Mouse (Mus musculus) hindbrain, embryonic 12.5 days (tissue): Measurements from ENCODE around the gene Zzz3. TPM values are rescaled to one million over a fixed set of nuclear protein-coding genes. Genes with fewer than 3 reads are reported as not detected.

Source experiments
- ATAC-seq: fragments of 200-750 bp; cut with Nextera tagmentation; 2 replicates; pipeline ENCODE4 v1.8.0; 2017; ENCODE audit warnings: moderate TSS enrichment; ENCODE audit not compliant: low FRiP score
- H3K27ac ChIP-seq: fragments of 300-500 bp; sonication (generic); 2 replicates; pipeline ENCODE4 v1.5.1; 2016; ENCODE audit warnings: mild to moderate bottlenecking
- H3K27me3 ChIP-seq: fragments of 300-500 bp; sonication (generic); 2 replicates; pipeline ENCODE4 v1.6.1; 2016; ENCODE audit warnings: mild to moderate bottlenecking
- H3K36me3 ChIP-seq: fragments of 300-500 bp; sonication (generic); 2 replicates; pipeline ENCODE4 v1.6.1; 2016; ENCODE audit warnings: mild to moderate bottlenecking
- H3K4me1 ChIP-seq: fragments of 300-500 bp; sonication (generic); 2 replicates; pipeline ENCODE4 v1.6.1; 2016
- H3K4me2 ChIP-seq: fragments of 300-500 bp; sonication (generic); replicated peaks from 2 replicates; pipeline ENCODE4 v1.6.1; 2016; ENCODE audit warnings: mild to moderate bottlenecking
- H3K4me3 ChIP-seq: fragments of 300-500 bp; sonication (generic); 2 replicates; pipeline ENCODE4 v1.5.1; 2016; ENCODE audit warnings: mild to moderate bottlenecking
- H3K9ac ChIP-seq: fragments of 300-500 bp; sonication (generic); 2 replicates; pipeline ENCODE4 v1.6.1; 2016; ENCODE audit warnings: mild to moderate bottlenecking, moderate library complexity
- H3K9me3 ChIP-seq: fragments of 300-500 bp; sonication (generic); replicated peaks from 2 replicates; pipeline ENCODE4 v1.6.1; 2016; ENCODE audit warnings: mild to moderate bottlenecking
- WGBS: fragments of 180-500 bp; shearing (Covaris S2); methylation state at CpG from one replicate; pipeline ENCODE4 v1.1.7; 2016; 5-methylcytosine and 5-hydroxymethylcytosine counted together
- polyA plus RNA-seq: library from polyadenylated mRNA; unstranded; fragments of >200 nt; fragmentation: Nextera tagmentation; extraction: Ambion mirVana; gene quantifications from 2 replicates; pipeline ENCODE4 v1.2.1, GENCODE M21; 2016

Gene Zzz3
- polyA plus RNA-seq, 1 experiment from 2014 or later = 51.6 TPM

GRCm38 (mm10) chr3:152492241-152492640 is 97.0 kb downstream of the Zzz3 start:
- WGBS = 86% methylated on average over 6 of the region's 6 CpGs
- Histone ChIP-seq H3K9me3 (no peaks in the 10 kb centered on the region), H3K36me3 (no peaks in the 10 kb centered on the region), H3K27ac (no peak overlapping the region), H3K4me1 (peaks cover 18% of the 10 kb centered on the region), H3K4me3 (no peak overlapping the region), H3K9ac (no peak overlapping the region), H3K27me3 (no peaks in the 10 kb centered on the region), H3K4me2 (no peak overlapping the region)
- ATAC-seq = no peak

GRCm38 (mm10) chr3:152493813-152494212 is 98.5 kb downstream of the Zzz3 start:
- WGBS = 67% methylated on average over 2 of the region's 2 CpGs
- no peak for ATAC-seq
- Histone ChIP-seq H3K4me3 (no peak overlapping the region), H3K4me1 (peaks cover 18% of the 10 kb centered on the region), H3K27me3 (no peaks in the 10 kb centered on the region), H3K27ac (no peak overlapping the region), H3K36me3 (no peaks in the 10 kb centered on the region), H3K9ac (no peak overlapping the region), H3K9me3 (no peaks in the 10 kb centered on the region), H3K4me2 (no peak overlapping the region)

GRCm38 (mm10) chr3:152494667-152495360 is 99.5 kb downstream of the Zzz3 start:
- H3K9ac ChIP-seq = no peak overlapping the region
- H3K4me3 ChIP-seq = no peak overlapping the region
- no peaks in the 10 kb centered on the region for H3K36me3 ChIP-seq
- H3K4me1 ChIP-seq = peaks cover 18% of the 10 kb centered on the region
- H3K9me3 ChIP-seq = no peaks in the 10 kb centered on the region
- no peaks in the 10 kb centered on the region for H3K27me3 ChIP-seq
- 50% methylated on average over 12 of the region's 12 CpGs for WGBS
- no peak overlapping the region for H3K4me2 ChIP-seq
- peak; percentile 57 for ATAC-seq
- peak overlapping the region; percentile 68 for H3K27ac ChIP-seq

- peak overlapping the region; percentile 68; the same call in 1 of the 2 replicates for H3K27ac ChIP-seq
- no peak overlapping the region for H3K4me2 ChIP-seq
- no peak overlapping the region for H3K9ac ChIP-seq
- no peaks in the 10 kb centered on the region for H3K9me3 ChIP-seq
- H3K4me1 ChIP-seq = peaks cover 18% of the 10 kb centered on the region
- peak; percentile 59 for ATAC-seq
- H3K4me3 ChIP-seq = no peak overlapping the region
- WGBS = 51% methylated on average over 8 of the region's 8 CpGs
- H3K36me3 ChIP-seq = no peaks in the 10 kb centered on the region
- no peaks in the 10 kb centered on the region for H3K27me3 ChIP-seq
These were observed 100.2 kb downstream of the Zzz3 start for GRCm38 (mm10) chr3:152495415-152495898.

GRCm38 (mm10) chr3:152497084-152497483 is 101.8 kb downstream of the Zzz3 start:
- Histone ChIP-seq H3K4me3 (no peak overlapping the region), H3K27ac (no peak overlapping the region), H3K27me3 (no peaks in the 10 kb centered on the region), H3K4me1 (peaks cover 18% of the 10 kb centered on the region), H3K36me3 (no peaks in the 10 kb centered on the region), H3K4me2 (no peak overlapping the region), H3K9me3 (no peaks in the 10 kb centered on the region), H3K9ac (no peak overlapping the region)
- ATAC-seq = no peak
- 56% methylated on average over 7 of the region's 7 CpGs for WGBS

GRCm38 (mm10) chr3:152497842-152498241 is 102.6 kb downstream of the Zzz3 start:
- no peak for ATAC-seq
- Histone ChIP-seq H3K27me3 (no peaks in the 10 kb centered on the region), H3K4me2 (no peak overlapping the region), H3K9ac (no peak overlapping the region), H3K36me3 (no peaks in the 10 kb centered on the region), H3K9me3 (no peaks in the 10 kb centered on the region), H3K4me1 (peaks cover 18% of the 10 kb centered on the region), H3K27ac (no peak overlapping the region), H3K4me3 (no peak overlapping the region)
- 85% methylated on average over 2 of the region's 2 CpGs for WGBS

GRCm38 (mm10) chr3:152498968-152499696 is 103.9 kb downstream of the Zzz3 start:
- Histone ChIP-seq H3K4me1 (peaks cover 18% of the 10 kb centered on the region), H3K27ac (no peak overlapping the region), H3K9me3 (no peaks in the 10 kb centered on the region), H3K4me2 (no peak overlapping the region), H3K9ac (no peak overlapping the region), H3K36me3 (no peaks in the 10 kb centered on the region), H3K27me3 (no peaks in the 10 kb centered on the region), H3K4me3 (no peak overlapping the region)
- no peak for ATAC-seq
- WGBS = 85% methylated on average over 2 of the region's 2 CpGs

- no peaks in the 10 kb centered on the region for H3K9me3 ChIP-seq
- peaks cover 11% of the 10 kb centered on the region for H3K4me1 ChIP-seq
- no peak for ATAC-seq
- H3K4me2 ChIP-seq = no peak overlapping the region
- H3K36me3 ChIP-seq = no peaks in the 10 kb centered on the region
- 68% methylated on average over 8 of the region's 8 CpGs for WGBS
- H3K9ac ChIP-seq = no peak overlapping the region
- H3K27me3 ChIP-seq = no peaks in the 10 kb centered on the region
- 0 out of 2 replicates have a peak overlapping the region, but pooled peaks have one; percentile 7 for H3K27ac ChIP-seq
- H3K4me3 ChIP-seq = no peak overlapping the region
These were observed 112.6 kb downstream of the Zzz3 start for GRCm38 (mm10) chr3:152507900-152508299.

DNA sequence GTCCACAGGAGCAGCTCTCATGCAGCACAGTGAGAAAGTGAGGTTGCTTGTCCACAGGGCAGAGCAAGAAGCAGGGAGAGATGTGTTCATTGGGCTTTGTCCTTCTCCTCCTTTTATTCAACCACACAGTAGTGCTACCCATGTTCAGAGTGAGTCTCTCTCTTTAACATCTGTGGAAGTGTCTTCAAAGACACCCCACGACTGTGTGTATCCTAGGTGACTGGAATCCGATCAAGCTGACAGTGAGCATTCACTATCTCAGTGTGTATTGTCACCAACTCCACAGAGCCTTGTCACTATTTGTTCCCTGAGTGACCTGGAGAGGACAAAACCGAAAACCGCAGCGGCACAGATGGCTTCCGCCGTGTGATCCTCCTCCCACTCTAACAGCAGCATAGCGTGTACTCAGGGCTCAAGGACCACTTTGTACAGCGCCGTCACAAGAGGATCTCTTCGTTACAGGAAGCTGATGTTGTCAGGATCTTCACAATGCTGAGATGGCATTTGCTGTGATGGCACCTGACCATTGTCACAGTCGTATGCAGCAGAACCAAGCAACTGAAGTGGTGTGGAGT is 113.2 kb downstream of the Zzz3 start:
- no peaks in the 10 kb centered on the region for H3K36me3 ChIP-seq
- no peaks in the 10 kb centered on the region for H3K9me3 ChIP-seq
- peak; percentile 19; the same call in 1 of the 2 replicates for ATAC-seq
- no peak overlapping the region for H3K27ac ChIP-seq
- peaks cover 11% of the 10 kb centered on the region for H3K4me1 ChIP-seq
- WGBS = 44% methylated on average over 12 of the region's 12 CpGs
- no peak overlapping the region for H3K9ac ChIP-seq
- H3K4me2 ChIP-seq = peak overlapping the region; percentile 22; the same call in 1 of the 2 replicates
- no peaks in the 10 kb centered on the region for H3K27me3 ChIP-seq
- no peak overlapping the region for H3K4me3 ChIP-seq

- WGBS = 84% methylated on average over 7 of the region's 7 CpGs
- Histone ChIP-seq H3K27ac (no peak overlapping the region), H3K36me3 (no peaks in the 10 kb centered on the region), H3K4me2 (no peak overlapping the region), H3K27me3 (no peaks in the 10 kb centered on the region), H3K4me3 (no peak overlapping the region), H3K9me3 (no peaks in the 10 kb centered on the region), H3K9ac (no peak overlapping the region), H3K4me1 (peaks cover 11% of the 10 kb centered on the region)
- ATAC-seq = no peak
These were observed 114.0 kb downstream of the Zzz3 start for GRCm38 (mm10) chr3:152509268-152509667.
